Mouse (Mus musculus): ENCODE results near the gene Cps1.

The Cps1 gene

GRCm38 (mm10) chr1:67122797-67123196 lies at the start of gene Cps1:
Gene Cps1, plus strand, starts transcription at chr1:67123026.
- no peak for DNase-seq (ENCODE audit: low spot score)

- DNase-seq (ENCODE audit: low spot score), result no peak
Observed at GRCm38 (mm10) chr1:67077739-67078138, 45.1 kb upstream of the Cps1 start.

- no peak for DNase-seq (ENCODE audit: low spot score)
Observed at GRCm38 (mm10) chr1:67078666-67079065, 44.2 kb upstream of the Cps1 start.

- no peak for DNase-seq (ENCODE audit: low spot score)
Observed at GRCm38 (mm10) chr1:67079146-67079545, 43.7 kb upstream of the Cps1 start.

GRCm38 (mm10) chr1:67092473-67092872 lies 30.4 kb upstream of the Cps1 start:
- DNase-seq (ENCODE audit: low spot score), result no peak

GRCm38 (mm10) chr1:67099215-67099614 lies 23.6 kb upstream of the Cps1 start:
- DNase-seq (ENCODE audit: low spot score), result no peak

- DNase-seq (ENCODE audit: low spot score), result peak; percentile 4
Observed at GRCm38 (mm10) chr1:67103476-67104248, 19.2 kb upstream of the Cps1 start.

GRCm38 (mm10) chr1:67111621-67112298 lies 11.1 kb upstream of the Cps1 start:
- no peak for DNase-seq (ENCODE audit: low spot score)

- no peak for DNase-seq (ENCODE audit: low spot score)
Observed at GRCm38 (mm10) chr1:67113343-67114030, 9.3 kb upstream of the Cps1 start.

GRCm38 (mm10) chr1:67116571-67116970 lies 6.3 kb upstream of the Cps1 start:
- DNase-seq (ENCODE audit: low spot score), result no peak

GRCm38 (mm10) chr1:67117778-67118177 lies 5.0 kb upstream of the Cps1 start:
- no peak for DNase-seq (ENCODE audit: low spot score)

- no peak for DNase-seq (ENCODE audit: low spot score)
Observed at GRCm38 (mm10) chr1:67125433-67125832, 2.6 kb downstream of the Cps1 start.

- DNase-seq (ENCODE audit: low spot score), result peak; percentile 44
Observed at GRCm38 (mm10) chr1:67143939-67144338, 21.1 kb downstream of the Cps1 start.

GRCm38 (mm10) chr1:67151246-67151645 lies 28.4 kb downstream of the Cps1 start:
- no peak for DNase-seq (ENCODE audit: low spot score)

- no peak for DNase-seq (ENCODE audit: low spot score)
Observed at GRCm38 (mm10) chr1:67167283-67167682, 44.5 kb downstream of the Cps1 start.

GRCm38 (mm10) chr1:67181165-67181564 lies 58.3 kb downstream of the Cps1 start:
- DNase-seq (ENCODE audit: low spot score), result peak; percentile 65

GRCm38 (mm10) chr1:67182201-67182600 lies 59.4 kb downstream of the Cps1 start:
- DNase-seq (ENCODE audit: low spot score), result no peak

GRCm38 (mm10) chr1:67183532-67183931 lies 60.7 kb downstream of the Cps1 start:
- DNase-seq (ENCODE audit: low spot score), result no peak

GRCm38 (mm10) chr1:67184134-67184533 lies 61.3 kb downstream of the Cps1 start:
- DNase-seq (ENCODE audit: low spot score), result no peak

- no peak for DNase-seq (ENCODE audit: low spot score)
Observed at GRCm38 (mm10) chr1:67197335-67197734, 74.5 kb downstream of the Cps1 start.

- DNase-seq (ENCODE audit: low spot score), result no peak
Observed at GRCm38 (mm10) chr1:67218339-67218944, 95.6 kb downstream of the Cps1 start.

- no peak for DNase-seq (ENCODE audit: low spot score)
Observed at GRCm38 (mm10) chr1:67223666-67224065, 100.8 kb downstream of the Cps1 start.
